ENCODE assay signal across 19 mouse cellular contexts in the genomic region with DNA sequence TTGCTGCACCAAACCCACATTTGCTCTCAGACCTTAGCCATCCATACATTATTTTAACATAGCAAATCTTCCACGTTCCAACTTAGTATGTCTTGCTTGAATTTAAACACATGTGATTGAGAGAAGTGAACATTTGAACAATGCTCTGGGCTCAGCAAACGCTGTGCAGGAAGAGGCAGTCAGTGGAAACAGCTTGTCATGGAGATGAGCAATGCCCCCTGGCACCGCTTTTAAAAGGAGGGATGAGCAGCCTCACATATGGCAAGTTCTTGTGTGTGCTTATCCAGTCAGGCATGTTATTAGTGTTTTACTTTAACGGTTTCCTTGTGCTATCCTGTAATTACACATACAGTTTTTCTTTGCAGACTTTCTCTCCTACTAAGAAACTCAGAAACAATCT. TPM values are rescaled to one million over a fixed set of nuclear protein-coding genes. Genes with fewer than 3 reads are reported as not detected.
A peak's percentile ranks its signal among the peaks of the same experiment; 100 is the strongest.
DNase-seq lines count a peak whose midpoint lies in the region; ATAC-seq and TF ChIP-seq lines count a peak whose summit lies in the region.
"Had no signal": no experiment of that assay in that cellular context is flagged by ENCODE, and none has a peak within 500 bp of the region (broad histone marks: within the 10 kb centered on the region; RNA-seq: fewer than 3 reads in every experiment).

No protein-coding gene starts in this region.

- no peaks in the 10 kb centered on the region for H3K9me3 ChIP-seq in forebrain, embryonic 14.5 days (replicated peaks; ENCODE audit: control insufficient read depth, low read length)
- H3K9me3 ChIP-seq in forebrain, embryonic 11.5 days (ENCODE audit: control insufficient read depth, low read length): no peaks in the 10 kb centered on the region
- H3K9me3 ChIP-seq: heart, embryonic 10.5 days; neural tube, embryonic 12.5 days had no signal

- ATAC-seq in forebrain, embryonic 14.5 days: no peak
- ATAC-seq in forebrain, embryonic 11.5 days (replicated peaks; ENCODE audit: low FRiP score): no peak

- no peak overlapping the region for H3K4me2 ChIP-seq in forebrain, embryonic 14.5 days (ENCODE audit: low read length)
- no peak overlapping the region for H3K4me2 ChIP-seq in forebrain, embryonic 11.5 days (ENCODE audit: low read depth, low read length, severe bottlenecking)
- H3K4me2 ChIP-seq: lung, embryonic 14.5 days; neural tube, embryonic 12.5 days had no signal

- no peak overlapping the region for H3K27ac ChIP-seq in forebrain, embryonic 14.5 days (ENCODE audit: low read depth, low read length)
- H3K27ac ChIP-seq in forebrain, embryonic 11.5 days (ENCODE audit: low read depth, low read length): no peak overlapping the region
- no peak overlapping the region for H3K27ac ChIP-seq in left cerebral cortex, adult 2 months
- H3K27ac ChIP-seq: gastrocnemius, adult 2 months; heart, embryonic 10.5 days; neural tube, embryonic 12.5 days had no signal

- no peak overlapping the region for H3K9ac ChIP-seq in forebrain, embryonic 14.5 days (ENCODE audit: low read length)
- no peak overlapping the region for H3K9ac ChIP-seq in forebrain, embryonic 11.5 days (ENCODE audit: low read length)
- H3K9ac ChIP-seq: lung, embryonic 14.5 days; neural tube, embryonic 12.5 days had no signal

- intact Hi-C loops in left cerebral cortex, postnatal 4 days (cut with DNase I): no loop called here
- intact Hi-C loops in left cerebral cortex, adult 2 months (cut with DNase I): no loop called here

- H3K27me3 ChIP-seq in forebrain, embryonic 14.5 days (replicated peaks; ENCODE audit: control insufficient read depth, insufficient read depth, low read length): no peaks in the 10 kb centered on the region
- H3K27me3 ChIP-seq in forebrain, embryonic 11.5 days (ENCODE audit: control insufficient read depth, insufficient read depth, low read length): no peaks in the 10 kb centered on the region
- H3K27me3 ChIP-seq: neural tube, embryonic 12.5 days had no signal

- no peak overlapping the region for H3K4me3 ChIP-seq in forebrain, embryonic 14.5 days (ENCODE audit: low read depth, low read length)
- H3K4me3 ChIP-seq in forebrain, embryonic 11.5 days (ENCODE audit: low read depth, low read length): no peak overlapping the region
- H3K4me3 ChIP-seq in left cerebral cortex, adult 2 months: no peak overlapping the region
- H3K4me3 ChIP-seq: erythroblast, embryonic 14.5 days; gastrocnemius, adult 2 months; heart, embryonic 10.5 days; neural tube, embryonic 12.5 days had no signal

- TF ChIP-seq CTCF in left cerebral cortex, adult 2 months (IDR thresholded peaks at IDR 0.05): no peak

- H3K36me3 ChIP-seq in forebrain, embryonic 14.5 days (ENCODE audit: control insufficient read depth, insufficient read depth, low read length): no peaks in the 10 kb centered on the region
- H3K36me3 ChIP-seq in forebrain, embryonic 11.5 days (ENCODE audit: control insufficient read depth, insufficient read depth, low read length): no peaks in the 10 kb centered on the region
- H3K36me3 ChIP-seq: heart, embryonic 10.5 days; neural tube, embryonic 12.5 days had no signal

- WGBS in forebrain, embryonic 14.5 days: 51% methylated on average over 4 of the region's 4 CpGs
- WGBS in forebrain, embryonic 11.5 days: 80% methylated on average over 4 of the region's 4 CpGs

- peak; percentile 39 for DNase-seq in forebrain, embryonic 14.5 days (ENCODE audit: low spot score)
- DNase-seq in forebrain, embryonic 11.5 days (ENCODE audit: low spot score): no peak
- DNase-seq in left cerebral cortex, postnatal 4 days: peak; percentile 68
- DNase-seq in left cerebral cortex, adult 2 months (ENCODE audit: extremely low spot score in 1 of 2, low spot score in 2 of 2): no peak
- peak; percentile 56 for DNase-seq in cerebellum, adult 8-10 months
- DNase-seq in layer of hippocampus, postnatal 36 days: peak; percentile 29 to 38
- no peak for DNase-seq in embryo, embryonic 9.5 days (ENCODE audit: extremely low spot score)
- DNase-seq in embryo, embryonic 10 days (ENCODE audit: low spot score): no peak
- DNase-seq: adrenal gland, postnatal 25 days; gastrocnemius, adult 2 months; heart, postnatal 36 days; kidney, adult 8-10 months; liver; lung, embryonic 14.5 days had no signal

- H3K4me1 ChIP-seq in forebrain, embryonic 14.5 days (ENCODE audit: control insufficient read depth, insufficient read depth, low read length): peaks cover 22% of the 10 kb centered on the region; the same call in 1 of the 2 replicates
- H3K4me1 ChIP-seq in forebrain, embryonic 11.5 days (replicated peaks; ENCODE audit: control insufficient read depth, insufficient read depth, low read length): no peaks in the 10 kb centered on the region
- H3K4me1 ChIP-seq: heart, embryonic 10.5 days had no signal

RNA-seq across cellular contexts. Expression of a gene that starts 46.4 kb away (rescaled TPM):
- polyA plus RNA-seq in forebrain, embryonic 14.5 days (2014; fragmentation: Nextera tagmentation; extraction: Ambion mirVana): 298 and 382 TPM in 2 replicates
- 164 and 177 TPM in 2 replicates for polyA plus RNA-seq in forebrain, embryonic 11.5 days (2014; fragmentation: Nextera tagmentation; extraction: Ambion mirVana)
- 1,000 to 10,000 TPM; 1,425 to 1,439 TPM for total RNA-seq in left cerebral cortex, postnatal 4 days (2021)
- 1,000 to 10,000 TPM; 1,064 to 1,130 TPM for total RNA-seq in left cerebral cortex, adult 2 months (2021)
- 1,000 to 10,000 TPM; 1,119 to 1,150 TPM for total RNA-seq in layer of hippocampus, postnatal 36 days (2021)
- total RNA-seq: common myeloid progenitor, adult 5-6 weeks; megakaryocyte-erythroid progenitor cell, adult 5-6 weeks had no signal
- polyA plus RNA-seq: erythroblast, embryonic 14.5 days had no signal

Comparison
In these comparisons a context has a peak if more than half of its experiments do, and no peak if none do; other contexts are left out.
1. DNase-seq: peak in forebrain, embryonic 14.5 days (single experiment), left cerebral cortex, postnatal 4 days (single experiment), cerebellum, adult 8-10 months (single experiment) and layer of hippocampus, postnatal 36 days (2 of 2); none in forebrain, embryonic 11.5 days (single experiment), left cerebral cortex, adult 2 months (0 of 2), embryo, embryonic 9.5 days (single experiment) and embryo, embryonic 10 days (single experiment).